Mouse (Mus musculus): Measurements from ENCODE around the gene 1810024B03Rik. TPM values are rescaled to one million over a fixed set of nuclear protein-coding genes. Genes with fewer than 3 reads are reported as not detected.

1810024B03Rik gene
- polyA plus RNA-seq, 1 experiment from 2014 or later, result 1.8 TPM

DNA sequence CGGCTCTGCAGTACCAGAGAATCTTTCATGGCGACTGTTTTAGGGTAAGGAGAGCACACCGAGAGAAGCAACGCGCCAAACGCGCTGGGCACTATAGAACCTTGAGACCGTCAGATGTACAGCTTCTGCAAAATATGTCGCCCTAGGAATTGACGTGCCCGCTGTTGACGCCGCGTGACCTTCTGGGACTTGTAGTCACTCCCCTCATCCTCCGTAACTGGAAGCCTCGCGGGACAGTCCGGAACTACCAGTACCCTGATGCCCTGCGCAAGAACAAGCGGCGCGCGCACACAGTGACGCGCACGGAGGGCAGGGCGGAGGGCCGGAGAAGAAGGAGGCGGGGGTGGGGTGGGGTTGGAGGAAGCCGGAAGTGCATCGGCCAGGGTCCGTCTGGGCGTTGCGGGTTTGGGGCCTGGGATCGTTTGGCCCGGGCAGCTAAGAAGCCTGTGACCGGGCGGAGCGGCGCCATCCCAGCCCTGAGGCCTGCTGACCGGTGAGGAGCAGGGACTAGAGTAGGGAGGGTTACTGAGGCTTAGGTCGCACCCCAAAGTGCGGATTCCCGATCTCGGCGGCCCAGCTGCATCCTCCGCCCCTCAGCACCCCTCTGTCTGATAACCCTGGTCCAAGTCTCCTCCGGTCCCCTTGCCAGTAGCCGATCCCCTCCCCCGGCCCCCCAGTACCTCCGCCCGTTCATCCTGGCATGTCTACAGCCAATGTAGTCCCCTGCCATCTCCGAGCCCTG is 39.7 kb upstream of the 1810024B03Rik start, which contains the start of the genes Ciao1 and Tmem127:
Gene Ciao1, minus strand, starts transcription at position 225 of the 742 bp plus-strand sequence.
Gene Tmem127, plus strand, starts transcription at position 317 of the 742 bp plus-strand sequence.
- Histone ChIP-seq H3K4me2 (peak within 1 kb of the TSS; percentile 78), H3K27ac (ENCODE audit: low read depth, low read length) (peak within 1 kb of the TSS; percentile 64), H3K4me3 (ENCODE audit: low read depth, low read length) (peak within 1 kb of the TSS; percentile 92), H3K9ac (ENCODE audit: low read depth, low read length) (peak within 1 kb of the TSS; percentile 87), H3K4me1 (ENCODE audit: control insufficient read depth, insufficient read depth, low read length) (peaks cover 26% of the 10 kb centered on the region), H3K36me3 (ENCODE audit: control insufficient read depth, insufficient read depth, low read length) (peaks cover 18% of the 10 kb centered on the region), H3K9me3 (replicated peaks; ENCODE audit: control insufficient read depth, low read length) (no peaks in the 10 kb centered on the region), H3K27me3 (ENCODE audit: control insufficient read depth, insufficient read depth, low read length) (no peaks in the 10 kb centered on the region)
- 1% methylated on average over 53 of the region's 53 CpGs for WGBS (ENCODE audit: insufficient replicate concordance)
- peak; percentile 97 for ATAC-seq (replicated peaks; ENCODE audit: insufficient number of reproducible peaks, low FRiP score, low TSS enrichment)

DNA sequence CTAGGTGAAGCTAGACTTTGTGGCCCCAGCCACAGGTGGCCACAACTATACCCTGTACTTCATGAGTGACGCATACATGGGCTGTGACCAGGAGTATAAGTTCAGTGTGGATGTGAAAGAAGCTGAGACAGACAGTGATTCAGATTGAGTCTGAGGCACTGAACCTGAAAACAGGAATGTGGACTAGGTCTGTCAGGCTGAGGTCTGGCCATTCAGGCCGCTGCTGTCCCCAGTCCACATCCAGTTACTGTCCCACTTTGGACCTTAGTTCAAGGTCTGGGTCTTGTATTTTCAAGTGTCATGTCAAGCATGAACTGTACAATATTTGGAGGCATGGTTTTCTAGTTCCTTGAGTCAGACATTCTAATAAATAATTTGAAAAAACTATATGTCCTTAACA is 32.0 kb upstream of the 1810024B03Rik start:
- peaks cover 43% of the 10 kb centered on the region for H3K36me3 ChIP-seq (ENCODE audit: control insufficient read depth, insufficient read depth, low read length)
- 93% methylated on average over 2 of the region's 2 CpGs for WGBS (ENCODE audit: insufficient replicate concordance)
- no peak overlapping the region for H3K4me3 ChIP-seq (ENCODE audit: low read depth, low read length)
- H3K9me3 ChIP-seq (replicated peaks; ENCODE audit: control insufficient read depth, low read length), result no peaks in the 10 kb centered on the region
- ATAC-seq (replicated peaks; ENCODE audit: insufficient number of reproducible peaks, low FRiP score, low TSS enrichment), result no peak
- H3K27me3 ChIP-seq (ENCODE audit: control insufficient read depth, insufficient read depth, low read length), result no peaks in the 10 kb centered on the region
- no peaks in the 10 kb centered on the region for H3K4me1 ChIP-seq (ENCODE audit: control insufficient read depth, insufficient read depth, low read length)
- H3K27ac ChIP-seq (ENCODE audit: low read depth, low read length), result no peak overlapping the region
- H3K4me2 ChIP-seq, result no peak overlapping the region
- H3K9ac ChIP-seq (ENCODE audit: low read depth, low read length), result no peak overlapping the region

DNA sequence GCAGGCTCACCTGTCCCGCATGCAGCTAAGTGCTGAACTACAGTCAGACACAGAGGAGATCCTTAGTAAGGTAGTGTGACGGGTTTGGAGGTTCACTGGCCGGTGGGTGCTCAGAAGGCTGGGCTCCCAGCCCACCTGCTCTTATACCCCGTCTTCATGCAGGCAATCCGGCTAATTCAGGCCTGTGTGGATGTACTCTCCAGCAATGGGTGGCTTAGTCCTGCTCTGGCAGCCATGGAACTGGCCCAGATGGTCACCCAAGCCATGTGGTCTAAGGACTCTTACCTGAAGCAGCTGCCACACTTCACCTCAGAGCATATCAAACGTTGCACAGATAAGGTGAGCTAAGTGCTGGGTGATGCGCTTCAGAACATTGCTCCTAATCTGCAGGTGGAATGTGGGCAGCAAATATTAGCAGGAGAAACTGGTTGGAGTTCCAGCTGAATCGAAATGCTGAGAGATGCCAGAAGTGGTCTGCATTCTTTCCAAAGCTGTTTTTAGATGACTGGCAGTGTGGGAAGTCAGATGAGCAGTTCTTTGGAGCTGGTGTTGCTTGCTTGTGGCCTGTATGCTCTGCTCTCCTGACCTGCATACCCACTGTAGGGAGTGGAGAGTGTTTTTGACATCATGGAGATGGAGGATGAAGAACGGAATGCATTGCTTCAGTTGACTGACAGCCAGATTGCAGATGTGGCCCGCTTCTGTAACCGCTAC is 30.0 kb upstream of the 1810024B03Rik start:
- ATAC-seq (replicated peaks; ENCODE audit: insufficient number of reproducible peaks, low FRiP score, low TSS enrichment), result no peak
- Histone ChIP-seq H3K27ac (ENCODE audit: low read depth, low read length) (0 out of 2 replicates have a peak overlapping the region, but pooled peaks have one; percentile 3), H3K9me3 (replicated peaks; ENCODE audit: control insufficient read depth, low read length) (no peaks in the 10 kb centered on the region), H3K9ac (ENCODE audit: low read depth, low read length) (no peak overlapping the region), H3K36me3 (ENCODE audit: control insufficient read depth, insufficient read depth, low read length) (peaks cover 47% of the 10 kb centered on the region), H3K4me1 (ENCODE audit: control insufficient read depth, insufficient read depth, low read length) (no peaks in the 10 kb centered on the region), H3K4me3 (ENCODE audit: low read depth, low read length) (no peak overlapping the region), H3K27me3 (ENCODE audit: control insufficient read depth, insufficient read depth, low read length) (no peaks in the 10 kb centered on the region), H3K4me2 (no peak overlapping the region)
- WGBS (ENCODE audit: insufficient replicate concordance), result 82% methylated on average over 11 of the region's 11 CpGs

DNA sequence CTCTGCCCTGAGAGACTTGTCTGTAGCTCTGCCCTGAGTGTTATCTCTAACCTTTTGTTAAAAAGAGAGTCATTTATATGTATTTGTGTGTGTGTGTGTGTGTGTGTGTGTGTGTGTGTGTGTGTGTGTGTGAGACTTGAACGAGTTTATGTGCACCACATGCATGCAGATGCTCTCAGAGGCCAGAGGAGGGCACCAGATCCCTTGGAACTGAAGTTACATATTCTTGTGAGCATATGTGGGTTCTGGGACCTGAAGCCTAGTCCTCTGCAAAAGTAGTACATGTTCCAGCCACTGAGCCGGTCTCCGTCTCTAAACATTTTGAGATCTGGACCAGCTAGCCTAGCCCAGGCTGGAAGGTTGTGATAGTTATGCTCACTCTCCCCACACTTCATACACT is 17.2 kb upstream of the 1810024B03Rik start:
- H3K9me3 ChIP-seq (replicated peaks; ENCODE audit: control insufficient read depth, low read length), result no peaks in the 10 kb centered on the region
- H3K27me3 ChIP-seq (ENCODE audit: control insufficient read depth, insufficient read depth, low read length), result no peaks in the 10 kb centered on the region
- H3K4me3 ChIP-seq (ENCODE audit: low read depth, low read length), result no peak overlapping the region
- ATAC-seq (replicated peaks; ENCODE audit: insufficient number of reproducible peaks, low FRiP score, low TSS enrichment), result no peak
- H3K36me3 ChIP-seq (ENCODE audit: control insufficient read depth, insufficient read depth, low read length), result peaks cover 69% of the 10 kb centered on the region
- 99% methylated on average over 3 of the region's 3 CpGs for WGBS (ENCODE audit: insufficient replicate concordance)
- no peak overlapping the region for H3K4me2 ChIP-seq
- H3K9ac ChIP-seq (ENCODE audit: low read depth, low read length), result no peak overlapping the region
- no peak overlapping the region for H3K27ac ChIP-seq (ENCODE audit: low read depth, low read length)
- no peaks in the 10 kb centered on the region for H3K4me1 ChIP-seq (ENCODE audit: control insufficient read depth, insufficient read depth, low read length)

DNA sequence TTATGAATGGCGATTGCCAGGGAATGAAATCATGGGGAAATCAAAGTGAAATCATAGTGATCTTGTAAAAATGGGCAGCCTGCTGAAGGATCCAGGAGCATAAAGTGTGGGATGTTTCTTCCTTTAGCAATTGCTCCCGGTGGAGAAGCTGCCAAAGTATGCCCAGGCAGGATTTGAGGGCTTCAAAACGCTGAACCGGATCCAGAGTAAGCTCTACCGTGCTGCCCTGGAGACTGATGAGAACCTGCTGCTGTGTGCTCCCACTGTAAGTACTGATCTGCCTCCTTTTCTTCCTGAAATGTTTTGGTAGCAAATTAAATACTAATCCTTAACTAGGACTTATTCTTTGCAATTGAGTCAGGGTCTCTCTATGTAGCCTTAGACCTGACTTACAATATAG is 9.7 kb upstream of the 1810024B03Rik start:
- Histone ChIP-seq H3K9ac (ENCODE audit: low read depth, low read length) (no peak overlapping the region), H3K36me3 (ENCODE audit: control insufficient read depth, insufficient read depth, low read length) (peaks cover 53% of the 10 kb centered on the region), H3K9me3 (replicated peaks; ENCODE audit: control insufficient read depth, low read length) (no peaks in the 10 kb centered on the region), H3K4me2 (no peak overlapping the region), H3K27me3 (ENCODE audit: control insufficient read depth, insufficient read depth, low read length) (no peaks in the 10 kb centered on the region), H3K4me1 (ENCODE audit: control insufficient read depth, insufficient read depth, low read length) (no peaks in the 10 kb centered on the region), H3K27ac (ENCODE audit: low read depth, low read length) (no peak overlapping the region), H3K4me3 (ENCODE audit: low read depth, low read length) (no peak overlapping the region)
- no peak for ATAC-seq (replicated peaks; ENCODE audit: insufficient number of reproducible peaks, low FRiP score, low TSS enrichment)
- WGBS (ENCODE audit: insufficient replicate concordance), result 95% methylated on average over 5 of the region's 5 CpGs

DNA sequence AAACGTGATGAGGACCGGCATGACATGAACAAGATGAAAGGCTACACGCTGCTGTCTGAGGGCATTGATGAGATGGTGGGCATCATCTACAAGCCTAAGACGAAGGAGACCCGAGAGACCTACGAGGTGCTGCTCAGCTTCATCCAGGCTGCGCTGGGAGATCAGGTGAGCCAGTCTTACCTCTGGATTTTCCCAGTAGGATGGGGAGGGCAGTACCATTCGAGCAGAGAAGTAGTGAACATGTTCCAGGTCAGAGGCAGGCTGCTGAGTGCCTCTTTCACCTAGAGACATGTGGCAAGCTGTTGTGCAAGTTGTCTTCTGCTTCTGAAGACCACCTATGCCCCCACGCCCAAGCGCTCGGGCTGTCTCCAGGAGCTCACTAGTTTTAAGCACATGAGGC is 2.6 kb upstream of the 1810024B03Rik start:
- no peak overlapping the region for H3K4me3 ChIP-seq (ENCODE audit: low read depth, low read length)
- H3K4me1 ChIP-seq (ENCODE audit: control insufficient read depth, insufficient read depth, low read length), result peaks cover 4% of the 10 kb centered on the region
- no peak overlapping the region for H3K27ac ChIP-seq (ENCODE audit: low read depth, low read length)
- H3K9me3 ChIP-seq (replicated peaks; ENCODE audit: control insufficient read depth, low read length), result no peaks in the 10 kb centered on the region
- H3K9ac ChIP-seq (ENCODE audit: low read depth, low read length), result no peak overlapping the region
- WGBS (ENCODE audit: insufficient replicate concordance), result 95% methylated on average over 11 of the region's 11 CpGs
- H3K4me2 ChIP-seq, result no peak overlapping the region
- no peak for ATAC-seq (replicated peaks; ENCODE audit: insufficient number of reproducible peaks, low FRiP score, low TSS enrichment)
- H3K36me3 ChIP-seq (ENCODE audit: control insufficient read depth, insufficient read depth, low read length), result peaks cover 24% of the 10 kb centered on the region
- H3K27me3 ChIP-seq (ENCODE audit: control insufficient read depth, insufficient read depth, low read length), result no peaks in the 10 kb centered on the region

DNA sequence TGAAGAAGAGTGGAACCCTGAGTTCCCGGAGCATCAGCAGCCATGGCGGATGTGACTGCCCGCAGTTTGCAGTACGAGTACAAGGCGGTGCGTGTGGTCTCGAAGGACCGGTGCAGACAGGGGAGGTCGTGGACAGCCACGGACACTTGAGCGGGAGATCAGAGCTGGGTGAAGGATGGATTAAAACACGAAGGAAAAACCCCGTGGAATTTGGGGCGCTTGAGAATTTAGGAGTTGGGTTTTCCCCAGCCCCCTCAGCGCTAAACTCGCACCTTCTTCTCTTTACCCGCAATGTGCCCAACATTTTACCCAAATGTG is 331 bp upstream of the 1810024B03Rik start:
- ATAC-seq (replicated peaks; ENCODE audit: insufficient number of reproducible peaks, low FRiP score, low TSS enrichment), result no peak; the same call in 1 of the 2 replicates
- H3K4me1 ChIP-seq (ENCODE audit: control insufficient read depth, insufficient read depth, low read length), result peaks cover 4% of the 10 kb centered on the region
- H3K9me3 ChIP-seq (replicated peaks; ENCODE audit: control insufficient read depth, low read length), result no peaks in the 10 kb centered on the region
- H3K36me3 ChIP-seq (ENCODE audit: control insufficient read depth, insufficient read depth, low read length), result peaks cover 13% of the 10 kb centered on the region
- peak overlapping the region; percentile 77 for H3K4me2 ChIP-seq
- peak overlapping the region; percentile 73 for H3K27ac ChIP-seq (ENCODE audit: low read depth, low read length)
- H3K27me3 ChIP-seq (ENCODE audit: control insufficient read depth, insufficient read depth, low read length), result no peaks in the 10 kb centered on the region
- H3K9ac ChIP-seq (ENCODE audit: low read depth, low read length), result peak overlapping the region; percentile 91
- WGBS (ENCODE audit: insufficient replicate concordance), result 0% methylated on average over 17 of the region's 17 CpGs
- peak overlapping the region; percentile 91 for H3K4me3 ChIP-seq (ENCODE audit: low read depth, low read length)

DNA sequence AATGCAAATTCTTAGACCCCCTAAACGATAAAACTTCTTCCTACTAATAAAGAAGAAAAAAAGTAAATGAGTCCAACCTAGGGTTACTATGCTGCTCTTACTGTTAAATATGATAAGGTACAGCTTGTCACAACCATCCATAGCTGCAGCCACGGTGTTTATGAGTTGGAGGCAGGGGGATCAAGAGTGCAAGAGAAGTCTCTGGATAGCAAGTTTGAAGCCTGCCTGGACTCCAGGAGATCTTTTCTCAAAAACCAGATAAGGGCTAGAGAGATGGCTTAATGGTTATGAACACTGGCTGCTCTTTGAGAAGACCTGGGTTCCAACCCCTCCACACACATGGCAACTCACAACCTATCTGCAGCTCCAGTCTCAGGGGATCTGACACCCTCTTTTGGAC is 1.2 kb downstream of the 1810024B03Rik start:
- H3K4me2 ChIP-seq, result no peak overlapping the region; the same call in 1 of the 2 replicates
- WGBS (ENCODE audit: insufficient replicate concordance), result 85% methylated on average over 2 of the region's 2 CpGs
- H3K27ac ChIP-seq (ENCODE audit: low read depth, low read length), result no peak overlapping the region
- H3K4me3 ChIP-seq (ENCODE audit: low read depth, low read length), result no peak overlapping the region
- H3K36me3 ChIP-seq (ENCODE audit: control insufficient read depth, insufficient read depth, low read length), result peaks cover 10% of the 10 kb centered on the region
- H3K4me1 ChIP-seq (ENCODE audit: control insufficient read depth, insufficient read depth, low read length), result peaks cover 4% of the 10 kb centered on the region
- no peaks in the 10 kb centered on the region for H3K9me3 ChIP-seq (replicated peaks; ENCODE audit: control insufficient read depth, low read length)
- H3K9ac ChIP-seq (ENCODE audit: low read depth, low read length), result no peak overlapping the region
- no peaks in the 10 kb centered on the region for H3K27me3 ChIP-seq (ENCODE audit: control insufficient read depth, insufficient read depth, low read length)
- ATAC-seq (replicated peaks; ENCODE audit: insufficient number of reproducible peaks, low FRiP score, low TSS enrichment), result no peak
